Mouse (Mus musculus) embryonic fibroblast, embryonic 13.5 days (primary cell): ENCODE results near the gene Rhoj. TPM values are rescaled to one million over a fixed set of nuclear protein-coding genes. Genes with fewer than 3 reads are reported as not detected.

ENCODE experiments used
- H3K27ac ChIP-seq: 2 replicates; pipeline ENCODE4 v1.5.1; 2012; ENCODE audit warnings: low read length, control low read depth, inconsistent platforms; ENCODE audit not compliant: insufficient read depth
- H3K4me1 ChIP-seq: 2 replicates; pipeline ENCODE4 v1.6.1; 2011; ENCODE audit warnings: low read length; ENCODE audit not compliant: control insufficient read depth, insufficient read depth
- H3K4me3 ChIP-seq: 2 replicates; pipeline ENCODE4 v1.5.1; 2011; ENCODE audit warnings: mild to moderate bottlenecking, control low read depth, low read length; ENCODE audit not compliant: insufficient read depth
- CTCF ChIP-seq: IDR thresholded peaks from 2 replicates; pipeline ENCODE4 v1.5.1; 2011; ENCODE audit warnings: mild to moderate bottlenecking, control low read depth, low read length, moderate library complexity, borderline replicate concordance; ENCODE audit not compliant: insufficient read depth
- POLR2A ChIP-seq: IDR thresholded peaks from 2 replicates; pipeline ENCODE4 v1.6.1; 2011; ENCODE audit warnings: low read depth, mild to moderate bottlenecking, control low read depth, low read length, moderate library complexity
- polyA plus RNA-seq: library from polyadenylated mRNA; stranded (reverse); fragments of >200 nt; gene quantifications from 2 replicates; pipeline ENCODE4 v1.2.4, GENCODE M21; 2011; ENCODE audit warnings: low read depth; ENCODE audit not compliant: missing spikeins, insufficient read length

Gene Rhoj
- polyA plus RNA-seq, 1 experiment = 81.9 TPM

- Histone ChIP-seq H3K4me3 (no peak overlapping the region), H3K4me1 (no peaks in the 10 kb centered on the region), H3K27ac (no peak overlapping the region)
- no peak for TF ChIP-seq POLR2A
- no peak for TF ChIP-seq CTCF
These were observed 8.3 kb upstream of the Rhoj start for GRCm38 (mm10) chr12:75299865-75300264.

- no peak for TF ChIP-seq CTCF
- no peak for TF ChIP-seq POLR2A
- Histone ChIP-seq H3K4me1 (peaks cover 4% of the 10 kb centered on the region; the same call in 1 of the 2 replicates), H3K27ac (no peak overlapping the region), H3K4me3 (no peak overlapping the region)
These were observed 4.0 kb upstream of the Rhoj start for GRCm38 (mm10) chr12:75304132-75304531.

GRCm38 (mm10) chr12:75309756-75310155 lies 1.6 kb downstream of the Rhoj start:
- H3K4me3 ChIP-seq = peak overlapping the region; percentile 58
- peak overlapping the region; percentile 81 for H3K27ac ChIP-seq
- peaks cover 6% of the 10 kb centered on the region; the same call in 1 of the 2 replicates for H3K4me1 ChIP-seq
- no peak for TF ChIP-seq CTCF
- peak; percentile 14; the same call in 1 of the 2 replicates for TF ChIP-seq POLR2A

GRCm38 (mm10) chr12:75310766-75311165 lies 2.6 kb downstream of the Rhoj start:
- Histone ChIP-seq H3K4me3 (peak overlapping the region; percentile 58), H3K4me1 (peaks cover 6% of the 10 kb centered on the region; the same call in 1 of the 2 replicates), H3K27ac (peak overlapping the region; percentile 81)
- TF ChIP-seq POLR2A (0 out of 2 replicates have a peak, but pooled peaks have one; percentile 19), CTCF (no peak)

GRCm38 (mm10) chr12:75311879-75312278 lies 3.8 kb downstream of the Rhoj start:
- no peak for TF ChIP-seq CTCF
- no peak for TF ChIP-seq POLR2A
- peaks cover 6% of the 10 kb centered on the region; the same call in 1 of the 2 replicates for H3K4me1 ChIP-seq
- H3K27ac ChIP-seq = no peak overlapping the region
- H3K4me3 ChIP-seq = no peak overlapping the region

GRCm38 (mm10) chr12:75313992-75314391 lies 5.9 kb downstream of the Rhoj start:
- Histone ChIP-seq H3K27ac (no peak overlapping the region), H3K4me3 (no peak overlapping the region), H3K4me1 (peaks cover 2% of the 10 kb centered on the region; the same call in 1 of the 2 replicates)
- TF ChIP-seq POLR2A (no peak), CTCF (no peak)

- H3K27ac ChIP-seq = no peak overlapping the region
- no peak overlapping the region for H3K4me3 ChIP-seq
- no peak for TF ChIP-seq CTCF
- TF ChIP-seq POLR2A = no peak
- no peaks in the 10 kb centered on the region for H3K4me1 ChIP-seq
These were observed 7.7 kb downstream of the Rhoj start for GRCm38 (mm10) chr12:75315851-75316250.

GRCm38 (mm10) chr12:75320441-75320925 lies 12.4 kb downstream of the Rhoj start:
- no peaks in the 10 kb centered on the region for H3K4me1 ChIP-seq
- TF ChIP-seq POLR2A (no peak), CTCF (no peak)
- no peak overlapping the region for H3K27ac ChIP-seq
- H3K4me3 ChIP-seq = no peak overlapping the region

GRCm38 (mm10) chr12:75321189-75321588 lies 13.1 kb downstream of the Rhoj start:
- no peak for TF ChIP-seq POLR2A
- no peak for TF ChIP-seq CTCF
- no peak overlapping the region for H3K27ac ChIP-seq
- H3K4me3 ChIP-seq = no peak overlapping the region
- no peaks in the 10 kb centered on the region for H3K4me1 ChIP-seq

- TF ChIP-seq POLR2A = no peak
- no peak for TF ChIP-seq CTCF
- Histone ChIP-seq H3K4me3 (no peak overlapping the region), H3K27ac (no peak overlapping the region), H3K4me1 (no peaks in the 10 kb centered on the region)
These were observed 21.1 kb downstream of the Rhoj start for GRCm38 (mm10) chr12:75329188-75329587.

GRCm38 (mm10) chr12:75339894-75340293 lies 31.8 kb downstream of the Rhoj start:
- peaks cover 10% of the 10 kb centered on the region for H3K4me1 ChIP-seq
- TF ChIP-seq CTCF = no peak
- no peak for TF ChIP-seq POLR2A

More at GRCm38 (mm10) chr12:75339894-75340293, 31.8 kb downstream of the Rhoj start:
- Histone ChIP-seq H3K27ac (no peak overlapping the region), H3K4me3 (no peak overlapping the region)
